Mouse (Mus musculus) erythroblast, embryonic 14.5 days (primary cell): ENCODE results near the gene Speer4e.
"Not testable (repeated sequence)": the region's sequence is repeated elsewhere in the genome, so short reads cannot be mapped to it uniquely, and the experiment has no call there.

Experiments
- GATA1 ChIP-seq: IDR thresholded peaks from 2 replicates; pipeline ENCODE4 v1.6.1; 2012; ENCODE audit warnings: low read length, inconsistent platforms, mixed read lengths
- TAL1 ChIP-seq: IDR thresholded peaks from 3 replicates; pipeline ENCODE4 v1.6.1; 2012; ENCODE audit warnings: low read length, inconsistent platforms, mixed read lengths

GRCm38 (mm10) chr5:14986649-14987387, 48.6 kb upstream of the Speer4e start:
- not testable (repeated sequence) for TF ChIP-seq GATA1, TAL1
